Mouse (Mus musculus) urinary bladder, postnatal 36 days (tissue): ENCODE data around the gene Olfml3.

Experiments used
- DNase-seq, 2 experiments: peaks; one replicate each; pipeline ENCODE4 v3.0.0; 2022; ENCODE audit warnings: low spot score in 2 of 2, mixed read lengths in 1 of 2

Olfml3 gene

GRCm38 (mm10) chr3:103705426-103705825 is 32.4 kb downstream of the Olfml3 start:
- no peak for DNase-seq

- DNase-seq = no peak
Measured at GRCm38 (mm10) chr3:103704661-103705060, 33.1 kb downstream of the Olfml3 start.

- DNase-seq = no peak
Measured at GRCm38 (mm10) chr3:103696388-103696925, 41.3 kb downstream of the Olfml3 start.

GRCm38 (mm10) chr3:103695556-103695955 is 42.2 kb downstream of the Olfml3 start:
- no peak for DNase-seq

- no peak for DNase-seq
Measured at GRCm38 (mm10) chr3:103690506-103690905, 47.3 kb downstream of the Olfml3 start.

- no peak for DNase-seq
Measured at GRCm38 (mm10) chr3:103689043-103689442, 48.8 kb downstream of the Olfml3 start.

- DNase-seq = no peak
Measured at GRCm38 (mm10) chr3:103683966-103684319, 53.9 kb downstream of the Olfml3 start.

- no peak for DNase-seq
Measured at GRCm38 (mm10) chr3:103683234-103683965, 54.4 kb downstream of the Olfml3 start.

- no peak for DNase-seq
Measured at GRCm38 (mm10) chr3:103682473-103682872, 55.3 kb downstream of the Olfml3 start.

- DNase-seq = no peak
Measured at GRCm38 (mm10) chr3:103678811-103679210, 59.0 kb downstream of the Olfml3 start.

GRCm38 (mm10) chr3:103672716-103673115 is 65.1 kb downstream of the Olfml3 start:
- DNase-seq = no peak
